Mouse (Mus musculus) embryonic facial prominence, embryonic 11.5 days (tissue): Measurements from ENCODE around the gene Gm21708. TPM values are rescaled to one million over a fixed set of nuclear protein-coding genes. Genes with fewer than 3 reads are reported as not detected.
"Not testable (repeated sequence)": the region's sequence is repeated elsewhere in the genome, so short reads cannot be mapped to it uniquely, and the experiment has no call there.

ENCODE experiments used
- ATAC-seq: fragments of 200-750 bp; cut with Nextera tagmentation; replicated peaks from 2 replicates; pipeline ENCODE4 v1.8.0; 2017; ENCODE audit warnings: low read depth; ENCODE audit not compliant: insufficient number of reproducible peaks, low FRiP score, low TSS enrichment
- DNase-seq: peaks from one replicate; pipeline ENCODE4 v3.0.0-alpha.2; 2015; ENCODE audit warnings: low spot score
- H3K27ac ChIP-seq: fragments of 300-500 bp; sonication (generic); replicated peaks from 2 replicates; pipeline ENCODE4 v1.5.1; 2014; ENCODE audit warnings: mild to moderate bottlenecking, low read depth, low read length, control low read depth
- H3K27me3 ChIP-seq: fragments of 300-500 bp; sonication (generic); 2 replicates; pipeline ENCODE4 v1.6.1; 2014; ENCODE audit warnings: mild to moderate bottlenecking, low read length, moderate library complexity, mixed read lengths; ENCODE audit not compliant: control insufficient read depth, insufficient read depth
- H3K36me3 ChIP-seq: fragments of 300-500 bp; sonication (generic); replicated peaks from 2 replicates; pipeline ENCODE4 v1.6.1; 2014; ENCODE audit warnings: low read depth, mild to moderate bottlenecking, low read length, moderate library complexity, mixed read lengths; ENCODE audit not compliant: control insufficient read depth, insufficient read depth
- H3K4me1 ChIP-seq: fragments of 300-500 bp; sonication (generic); 2 replicates; pipeline ENCODE4 v1.6.1; 2014; ENCODE audit warnings: low read length, mixed read lengths; ENCODE audit not compliant: control insufficient read depth, insufficient read depth
- H3K4me2 ChIP-seq: fragments of 300-500 bp; sonication (generic); 2 replicates; pipeline ENCODE4 v1.6.1; 2014; ENCODE audit warnings: low read depth, mild to moderate bottlenecking, control low read depth, low read length, moderate library complexity
- H3K4me3 ChIP-seq: fragments of 300-500 bp; sonication (generic); 2 replicates; pipeline ENCODE4 v1.5.1; 2014; ENCODE audit warnings: low read depth, low read length, control low read depth
- H3K9ac ChIP-seq: fragments of 300-500 bp; sonication (generic); replicated peaks from 2 replicates; pipeline ENCODE4 v1.6.1; 2014; ENCODE audit warnings: mild to moderate bottlenecking, control low read depth, low read length
- H3K9me3 ChIP-seq: fragments of 300-500 bp; sonication (generic); replicated peaks from 2 replicates; pipeline ENCODE4 v1.6.1; 2016; ENCODE audit warnings: mild to moderate bottlenecking, low read length, inconsistent platforms, mixed read lengths; ENCODE audit not compliant: control insufficient read depth
- WGBS: fragments of 180-500 bp; shearing (Covaris S2); extraction: QIAGEN DNeasy Blood & Tissue Kit; methylation state at CpG from one replicate; pipeline ENCODE4 v1.1.7; 2014; 5-methylcytosine and 5-hydroxymethylcytosine counted together
- polyA plus RNA-seq: library from polyadenylated mRNA; unstranded; fragments of >200 nt; fragmentation: Nextera tagmentation; extraction: Ambion mirVana; gene quantifications from 2 replicates; pipeline ENCODE4 v1.2.1, GENCODE M21; 2014

Gm21708 gene
- polyA plus RNA-seq = not detected in 2 replicates

DNA sequence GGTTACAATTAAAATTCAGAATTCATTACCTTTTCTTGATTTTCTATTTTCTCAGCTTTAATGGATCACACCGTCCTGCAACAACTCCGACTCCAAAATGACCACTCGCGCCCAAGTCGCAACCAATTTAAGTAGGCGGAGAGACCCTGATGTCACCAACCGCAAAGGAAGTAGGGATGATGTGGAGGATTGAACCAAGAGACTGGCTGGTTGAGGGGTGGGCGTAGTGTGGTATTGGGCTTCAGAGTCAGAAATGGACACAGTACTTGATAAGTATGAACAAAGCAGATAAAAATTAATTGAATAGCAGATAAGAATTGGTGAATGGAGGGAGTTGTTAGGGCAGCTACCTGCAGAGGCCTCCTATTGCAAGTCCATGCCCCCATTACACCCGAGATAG, at the start of gene Gm21708, which contains the start of gene Gm21704:
Gm21708 (minus strand) TSS at position 101 of the 400 bp plus-strand sequence.
Gm21704 (minus strand) TSS at position 101 of the 400 bp plus-strand sequence.
- H3K9me3 ChIP-seq, H3K4me1 ChIP-seq, H3K4me2 ChIP-seq, DNase-seq, H3K9ac ChIP-seq, H3K27ac ChIP-seq, ATAC-seq, H3K4me3 ChIP-seq, H3K27me3 ChIP-seq, H3K36me3 ChIP-seq: not testable (repeated sequence)
- WGBS = no CpG with 5 or more reads among the region's 9 CpGs

Other genes starting within 250 kb of the Gm21708 start
- gene Gm21677, start 103.7 kb downstream of the Gm21708 start, polyA plus RNA-seq = not detected in 2 replicates
- gene Gm21693, start 64.8 kb downstream of the Gm21708 start, polyA plus RNA-seq = not detected in 2 replicates
- not detected in 2 replicates for gene Gm21704, start within 50 bp of the Gm21708 start, polyA plus RNA-seq